Mouse (Mus musculus) regulatory T cell (primary cell): ENCODE data around the gene Slc38a6.

ENCODE experiments used
- in situ Hi-C: fragments of 300-600 bp; cut with MboI, MseI; formaldehyde crosslinking; loops from one replicate; pipeline ENCODE4 v1.15.1; 2025; ENCODE audit warnings: high pct_unique_total_duplicates

Slc38a6 gene

DNA sequence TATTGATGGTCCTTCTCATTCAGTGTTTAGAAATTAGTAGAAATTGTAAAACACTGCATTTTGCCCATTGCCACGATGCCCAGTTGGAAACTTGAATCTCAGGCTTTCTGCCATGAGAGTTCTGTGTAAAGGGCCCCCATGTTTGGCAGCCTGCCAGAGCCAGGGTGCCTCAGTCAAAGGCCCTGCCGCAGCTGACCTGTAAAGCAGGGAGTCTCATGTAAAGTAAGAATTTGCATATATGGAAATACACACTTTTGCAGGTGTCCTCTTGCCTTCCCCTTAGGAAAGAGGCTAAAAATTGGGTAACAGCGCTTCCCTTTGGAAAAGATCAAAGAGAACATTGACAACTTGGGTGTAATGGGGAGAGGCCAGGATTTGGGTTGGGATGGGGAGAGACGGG lies 67.9 kb downstream of the Slc38a6 start:
- in situ Hi-C loops = loop anchor here (10.0 kb wide), 1 partner anchor 1260 kb away; no protein-coding TSS in a partner anchor

DNA sequence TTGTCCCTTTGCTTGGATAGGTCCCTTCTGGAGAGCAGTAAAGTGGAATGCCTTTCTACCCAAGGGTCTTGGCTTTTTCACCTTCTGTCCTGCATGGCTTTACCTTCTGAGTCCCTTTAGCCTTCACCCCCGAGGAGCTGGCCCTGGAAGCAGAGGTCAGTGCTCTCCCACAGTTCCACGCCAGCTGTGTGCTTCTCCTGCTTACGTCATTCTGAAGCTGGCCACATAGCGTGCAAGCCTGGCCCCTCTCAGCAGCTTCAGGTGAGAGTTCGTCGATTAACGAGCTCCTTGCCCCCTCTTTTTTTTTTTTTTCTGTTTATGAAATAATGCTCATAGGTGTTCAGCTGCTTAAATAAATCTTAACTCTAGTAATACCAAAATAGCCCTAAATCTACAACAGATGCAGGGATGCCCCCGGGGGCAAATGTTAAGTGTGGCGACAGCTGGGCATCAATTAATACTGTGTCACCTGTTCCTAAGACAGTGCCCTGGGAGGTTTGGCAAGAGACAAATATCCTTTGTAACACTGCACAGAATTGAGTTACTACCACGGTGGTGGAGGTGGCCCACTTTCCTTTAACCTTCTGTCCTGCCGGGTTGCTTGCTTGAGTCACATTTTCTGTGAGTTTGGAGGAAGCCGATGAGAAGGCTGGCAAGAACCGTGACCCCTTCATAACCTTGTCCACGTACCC lies 68.7 kb downstream of the Slc38a6 start:
- in situ Hi-C loops = loop anchor here (10.0 kb wide), 1 partner anchor 1260 kb away; no protein-coding TSS in a partner anchor

DNA sequence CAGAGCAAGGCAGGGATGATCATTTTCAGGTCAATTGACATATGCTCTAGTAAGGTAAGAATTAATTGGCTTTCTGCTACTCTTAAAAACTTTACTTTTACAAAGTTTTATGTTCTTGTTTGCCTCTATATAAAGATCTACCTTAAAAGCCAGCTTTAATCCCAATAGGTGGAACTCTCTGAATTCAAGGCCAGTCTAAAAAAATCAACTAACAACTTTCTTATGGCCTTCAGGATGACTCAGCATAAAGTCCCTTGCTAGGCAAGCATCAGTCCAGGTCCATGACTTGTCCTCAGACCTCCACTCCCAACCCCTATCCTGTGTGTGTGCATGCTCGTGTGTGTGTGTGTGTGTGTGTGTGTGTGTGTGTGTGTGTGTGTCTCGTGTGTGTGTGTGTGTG lies 70.1 kb downstream of the Slc38a6 start:
- in situ Hi-C loops = loop anchor here (10.0 kb wide), 1 partner anchor 1262 kb away; no protein-coding TSS in a partner anchor

DNA sequence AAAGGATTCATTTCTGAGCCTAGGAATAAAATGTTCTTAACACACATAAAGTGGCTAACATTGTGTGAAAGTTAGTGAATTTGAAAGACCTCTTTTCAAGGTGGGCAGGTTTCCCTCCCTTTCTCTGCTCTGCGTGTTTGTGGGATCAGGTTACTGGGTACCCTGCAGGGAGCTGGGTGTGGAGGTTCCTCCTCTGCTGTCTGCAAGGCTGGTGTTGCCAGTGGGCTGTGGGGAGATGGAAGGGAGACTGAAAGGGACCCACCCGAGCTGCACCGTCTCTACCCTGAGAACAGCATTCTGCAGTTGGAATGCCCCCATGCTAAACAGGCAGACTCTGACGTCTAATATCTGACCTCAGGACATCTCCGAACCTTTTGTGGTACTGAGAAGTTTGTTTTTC lies 70.7 kb downstream of the Slc38a6 start:
- in situ Hi-C loops = loop anchor here (10.0 kb wide), 1 partner anchor 1263 kb away; no protein-coding TSS in a partner anchor

DNA sequence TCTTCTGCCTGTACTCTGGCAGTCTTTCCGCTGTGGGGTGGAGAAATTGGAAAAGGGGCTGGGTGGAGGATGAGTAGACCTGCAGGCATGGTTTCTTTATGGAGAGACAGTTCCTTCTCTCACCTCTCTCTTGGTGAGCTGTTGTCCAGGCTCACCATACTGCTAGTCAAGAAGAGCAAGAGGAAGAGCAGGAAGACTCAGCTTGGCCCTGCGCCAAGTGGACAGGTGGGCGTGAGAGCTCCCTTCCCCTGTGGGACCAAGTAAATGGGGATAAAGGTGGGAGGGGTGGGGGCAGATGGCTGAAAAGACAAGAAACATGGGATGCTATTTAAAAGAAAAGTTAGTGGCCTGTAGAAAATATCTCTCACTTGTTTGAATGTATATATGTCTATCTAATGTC lies 71.2 kb downstream of the Slc38a6 start:
- in situ Hi-C loops = loop anchor here (10.0 kb wide), 1 partner anchor 1263 kb away; no protein-coding TSS in a partner anchor

DNA sequence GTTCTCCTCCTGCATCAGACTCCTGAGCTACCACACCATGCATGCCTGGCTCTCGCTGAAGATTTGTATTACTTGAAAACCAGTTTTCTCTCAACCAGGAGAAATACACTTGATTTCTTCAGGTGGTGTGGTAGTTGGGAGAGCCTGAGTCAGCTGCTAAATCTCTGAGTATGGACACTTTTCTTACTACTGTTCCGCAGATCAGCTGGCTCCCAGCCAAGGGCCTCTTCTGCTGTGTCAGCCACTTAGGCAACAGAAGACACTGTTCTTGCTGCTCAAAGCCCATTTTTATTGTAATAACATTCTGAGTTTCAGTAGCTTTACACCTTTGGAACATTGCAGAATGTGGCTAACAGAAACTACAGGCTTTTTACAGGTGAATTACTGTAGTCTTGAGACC lies 72.1 kb downstream of the Slc38a6 start:
- in situ Hi-C loops = loop anchor here (10.0 kb wide), 1 partner anchor 1264 kb away; no protein-coding TSS in a partner anchor

DNA sequence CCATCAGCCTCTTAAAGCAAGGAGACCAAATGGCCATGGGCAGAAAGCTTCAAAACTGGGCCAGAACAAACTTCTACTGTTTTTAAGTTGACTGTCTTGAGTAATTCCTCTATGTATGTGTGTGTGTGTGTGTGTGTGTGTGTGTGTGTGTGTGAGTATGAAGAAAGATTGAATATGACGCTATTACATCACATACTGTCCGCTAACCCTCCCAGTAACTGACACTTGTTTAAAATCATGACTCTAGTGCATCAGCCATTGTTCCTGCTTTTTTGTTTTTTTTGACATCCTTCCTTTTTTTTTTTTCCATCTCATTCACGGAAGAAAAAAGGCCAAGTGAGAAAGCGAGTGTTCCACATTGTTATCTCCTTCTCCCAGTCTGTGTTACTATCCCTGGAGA lies 72.9 kb downstream of the Slc38a6 start:
- in situ Hi-C loops = loop anchor here (10.0 kb wide), 1 partner anchor 1265 kb away; no protein-coding TSS in a partner anchor

DNA sequence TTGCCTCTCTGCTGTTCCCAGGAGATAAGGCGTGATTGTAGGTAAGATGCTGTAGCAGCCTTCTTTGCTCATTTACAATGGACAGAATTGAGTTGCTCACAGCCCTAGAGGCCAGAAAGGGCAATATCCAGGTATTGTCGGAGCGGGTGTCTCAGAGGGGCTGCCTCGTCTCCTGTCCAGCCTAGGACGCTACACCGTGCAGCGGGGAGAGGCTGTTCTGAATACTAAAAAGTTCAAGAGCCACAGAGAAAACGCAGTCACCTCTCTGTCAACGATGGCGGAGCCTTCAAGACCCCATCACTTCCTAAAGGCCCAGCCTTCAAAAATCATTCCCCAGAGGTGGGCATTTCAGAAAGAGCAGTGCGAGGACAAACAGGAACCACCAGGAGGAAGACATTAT lies 74.6 kb downstream of the Slc38a6 start:
- in situ Hi-C loops = no loop called here

DNA sequence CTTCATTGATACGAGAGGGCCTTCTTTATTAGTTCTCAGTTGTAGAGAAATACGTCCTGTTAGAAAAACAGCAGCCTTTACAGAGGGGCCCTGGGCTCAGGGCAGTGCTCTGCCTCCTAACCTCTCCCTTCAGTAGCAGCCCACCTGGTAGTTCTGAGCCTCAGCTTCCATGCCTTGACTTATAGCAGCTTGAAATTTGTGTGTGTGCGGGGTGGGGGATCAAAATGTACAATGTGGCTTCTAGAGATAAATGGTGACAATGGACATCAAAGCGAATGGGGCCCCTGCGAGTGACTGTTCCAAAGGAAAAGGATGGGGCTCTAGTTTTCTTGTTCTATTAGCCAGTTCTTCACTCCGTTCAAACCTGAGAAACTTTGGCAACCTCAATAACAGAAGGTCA lies 76.8 kb downstream of the Slc38a6 start:
- in situ Hi-C loops = no loop called here

DNA sequence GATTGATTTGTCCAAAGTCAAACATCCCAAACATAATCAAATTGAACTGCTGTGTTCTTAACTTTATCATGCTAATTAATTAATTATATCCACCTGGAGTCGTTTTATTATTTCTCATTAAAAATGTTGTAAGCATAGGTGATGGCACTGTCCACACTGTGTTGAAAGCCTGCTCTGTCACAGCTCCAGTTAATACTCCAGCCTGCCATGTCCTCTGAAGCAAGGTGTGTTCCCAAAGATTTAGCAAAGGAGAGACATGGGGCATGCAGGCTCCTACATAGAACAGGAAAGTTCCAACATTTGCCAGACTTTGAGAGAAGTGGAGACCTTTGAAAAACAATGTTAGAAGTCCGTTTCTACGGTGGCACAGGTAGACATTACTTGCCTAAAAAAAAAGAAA lies 77.4 kb downstream of the Slc38a6 start:
- in situ Hi-C loops = no loop called here

DNA sequence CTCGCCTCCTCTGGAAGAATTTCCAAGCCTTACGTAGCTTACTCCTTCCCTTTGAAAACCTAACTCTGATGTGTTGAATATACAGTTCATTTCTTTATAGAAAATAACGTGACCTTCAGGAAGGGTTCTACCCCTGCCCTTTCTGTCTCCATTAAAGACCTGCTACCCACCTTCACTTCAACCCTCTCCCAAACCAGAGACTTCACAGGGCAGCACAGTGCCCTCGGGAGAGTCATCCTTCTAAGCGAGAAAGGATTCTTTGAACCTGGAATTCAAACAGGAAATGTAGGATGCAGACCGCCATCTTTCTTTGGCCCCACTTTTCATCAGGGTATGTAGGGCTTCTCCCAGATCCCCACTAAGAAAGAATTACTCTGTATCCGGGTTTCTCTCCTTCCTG lies 80.0 kb downstream of the Slc38a6 start:
- in situ Hi-C loops = no loop called here

DNA sequence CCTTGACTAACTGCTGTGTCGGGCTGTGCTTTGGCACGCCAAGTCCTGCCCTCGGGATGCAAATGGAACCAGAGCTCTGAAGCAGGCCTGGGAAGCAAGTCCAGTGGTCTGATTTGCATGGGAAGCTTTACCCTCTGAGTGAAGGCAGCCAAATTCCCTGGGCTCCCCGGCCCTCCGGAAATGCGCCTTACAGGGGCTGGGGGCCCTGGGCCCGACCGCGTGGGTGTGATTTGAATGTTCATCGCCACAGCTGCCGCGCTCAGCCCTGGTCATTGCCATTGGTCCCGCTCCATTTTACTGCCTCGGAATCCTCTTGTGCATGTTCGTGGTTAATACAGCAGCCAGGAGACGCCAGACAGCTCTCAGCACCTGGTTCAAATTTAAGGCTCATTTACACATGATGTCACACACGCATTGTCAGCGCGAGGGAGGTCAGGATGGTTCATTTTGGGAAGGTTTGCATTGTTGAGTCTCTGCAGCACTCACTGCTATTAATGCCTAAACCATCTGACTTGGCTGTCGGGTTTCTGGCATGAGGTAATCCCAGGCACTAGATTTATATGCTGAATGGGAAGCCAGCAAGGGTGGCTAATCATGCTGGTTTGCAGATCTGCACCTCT lies 81.0 kb downstream of the Slc38a6 start:
- in situ Hi-C loops = no loop called here

DNA sequence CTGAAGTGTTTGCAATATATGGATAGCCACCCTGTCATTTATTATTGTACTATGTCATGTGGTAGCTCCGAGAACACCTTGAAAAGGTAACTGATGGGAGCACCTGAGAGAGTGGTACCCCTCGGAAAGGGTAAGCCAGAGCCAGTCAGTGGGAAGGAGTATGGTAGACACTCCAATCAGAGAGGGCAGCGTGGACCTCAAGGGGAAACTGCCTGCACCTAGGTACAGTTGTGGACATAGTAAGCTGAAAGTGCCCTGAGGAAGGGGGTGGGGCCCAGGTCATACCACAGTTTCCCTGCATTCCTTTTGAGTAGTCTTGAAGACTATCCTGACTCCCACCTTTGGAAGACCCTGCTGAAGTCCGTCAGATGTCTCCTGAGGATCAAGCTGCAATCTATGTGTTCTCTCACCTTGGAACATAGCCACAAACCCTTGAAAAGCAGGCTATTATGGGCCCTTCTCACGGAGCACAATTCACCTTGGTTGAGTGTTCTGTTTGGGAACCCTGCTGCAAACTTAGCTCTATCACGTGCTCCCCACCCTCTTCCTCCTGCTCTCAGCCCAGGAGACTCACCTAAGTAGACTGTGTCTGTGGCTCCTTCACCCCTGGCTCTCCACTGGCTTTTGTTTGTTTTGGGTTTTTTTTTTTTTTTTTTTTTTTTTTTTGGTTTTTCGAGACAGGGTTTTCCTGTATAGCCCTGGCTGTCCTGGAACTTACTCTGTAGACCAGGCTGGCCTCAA lies 82.5 kb downstream of the Slc38a6 start:
- in situ Hi-C loops = no loop called here

DNA sequence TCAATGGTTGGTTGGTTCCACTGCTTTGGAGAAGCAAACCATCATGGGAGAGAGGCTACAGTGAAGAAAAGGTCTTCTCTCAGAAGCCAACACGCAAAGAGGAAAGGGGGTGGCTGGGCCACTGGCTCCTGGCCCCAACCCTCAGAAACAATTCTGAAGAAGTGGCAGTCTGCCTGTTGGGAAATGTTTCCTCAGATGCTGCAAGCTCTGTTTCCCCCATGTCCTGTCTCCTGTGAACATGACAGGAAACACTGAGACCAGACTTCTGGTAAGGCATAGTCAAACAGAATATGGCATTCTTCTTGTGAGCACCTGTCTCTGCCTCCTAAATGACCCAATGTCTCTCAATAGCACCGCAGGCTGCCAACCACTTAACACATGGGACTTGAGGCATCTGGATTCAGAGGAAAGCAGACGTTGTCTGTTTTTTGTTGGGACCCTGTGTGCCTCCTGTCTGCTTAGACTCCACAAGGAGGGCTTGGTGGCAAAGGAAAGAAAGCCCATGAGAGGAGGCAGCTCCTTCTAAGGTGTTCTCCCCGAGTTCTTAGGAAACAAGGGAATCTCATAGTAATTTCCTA lies 83.9 kb downstream of the Slc38a6 start:
- in situ Hi-C loops = no loop called here

DNA sequence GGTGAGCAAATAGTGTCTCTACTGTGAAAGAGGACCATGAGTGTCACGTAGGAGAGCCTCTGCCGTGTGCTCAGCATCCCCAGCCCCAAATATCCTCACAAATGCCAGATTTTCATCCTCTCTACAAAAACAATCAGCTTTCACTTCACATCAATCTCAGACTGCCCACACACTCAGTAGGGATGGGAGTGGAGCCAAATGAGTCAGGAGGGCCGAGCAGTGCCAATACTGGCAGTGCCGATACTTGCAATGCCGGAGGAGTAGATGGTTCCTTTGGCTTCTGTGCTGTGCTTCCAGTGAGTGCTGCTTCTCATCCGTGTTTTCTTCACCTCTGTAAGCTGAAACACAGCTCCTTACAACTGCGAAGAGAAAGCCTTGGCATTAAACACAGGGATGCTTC lies 84.6 kb downstream of the Slc38a6 start:
- in situ Hi-C loops = no loop called here

DNA sequence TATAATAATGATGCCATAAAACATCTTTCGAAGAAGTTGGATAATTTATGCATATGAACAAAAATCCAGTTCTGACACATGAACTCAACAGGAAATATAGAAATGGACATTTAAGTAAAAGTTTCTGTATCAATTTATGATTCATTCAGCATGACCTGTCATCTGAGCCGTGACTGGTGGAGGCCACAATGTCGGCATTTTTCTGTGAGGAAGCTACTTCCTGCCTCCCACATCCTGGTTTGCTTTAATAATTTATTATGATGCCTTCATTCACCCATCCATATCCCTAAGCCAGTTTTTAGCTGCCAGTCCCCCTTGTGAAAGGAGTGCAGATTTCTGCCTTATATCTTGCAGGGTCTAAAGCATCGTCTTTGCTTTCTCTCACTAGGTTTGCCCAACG lies 91.4 kb downstream of the Slc38a6 start:
- in situ Hi-C loops = no loop called here

DNA sequence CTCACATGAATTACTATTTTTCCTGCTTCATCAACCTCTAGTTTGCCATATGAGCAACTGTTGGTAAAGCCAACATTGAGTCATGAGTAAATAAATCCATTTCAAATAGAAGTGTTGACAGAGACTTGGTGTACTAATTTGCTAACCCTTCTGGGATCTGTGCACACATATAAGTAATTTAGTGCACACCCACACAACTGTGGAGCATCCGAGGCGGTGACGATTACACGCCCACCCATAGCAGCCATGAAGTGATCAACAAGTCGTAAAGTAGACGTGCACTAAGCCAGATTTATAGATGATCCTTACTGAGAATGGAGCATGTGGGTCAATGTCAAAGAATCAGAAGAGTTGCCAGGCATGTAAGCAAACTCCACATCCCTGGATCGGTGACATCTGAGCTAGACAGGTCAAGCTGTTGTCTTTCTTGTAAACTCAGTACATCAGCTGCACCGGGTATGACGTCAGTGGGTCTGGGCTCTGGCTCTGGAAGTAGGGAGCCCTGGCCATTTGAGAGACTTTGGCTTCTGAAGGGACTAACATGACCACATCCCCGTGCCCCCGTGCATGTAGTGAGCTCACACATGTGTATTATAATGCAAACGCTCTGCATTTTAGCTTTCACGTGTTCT lies 92.3 kb downstream of the Slc38a6 start:
- in situ Hi-C loops = no loop called here

DNA sequence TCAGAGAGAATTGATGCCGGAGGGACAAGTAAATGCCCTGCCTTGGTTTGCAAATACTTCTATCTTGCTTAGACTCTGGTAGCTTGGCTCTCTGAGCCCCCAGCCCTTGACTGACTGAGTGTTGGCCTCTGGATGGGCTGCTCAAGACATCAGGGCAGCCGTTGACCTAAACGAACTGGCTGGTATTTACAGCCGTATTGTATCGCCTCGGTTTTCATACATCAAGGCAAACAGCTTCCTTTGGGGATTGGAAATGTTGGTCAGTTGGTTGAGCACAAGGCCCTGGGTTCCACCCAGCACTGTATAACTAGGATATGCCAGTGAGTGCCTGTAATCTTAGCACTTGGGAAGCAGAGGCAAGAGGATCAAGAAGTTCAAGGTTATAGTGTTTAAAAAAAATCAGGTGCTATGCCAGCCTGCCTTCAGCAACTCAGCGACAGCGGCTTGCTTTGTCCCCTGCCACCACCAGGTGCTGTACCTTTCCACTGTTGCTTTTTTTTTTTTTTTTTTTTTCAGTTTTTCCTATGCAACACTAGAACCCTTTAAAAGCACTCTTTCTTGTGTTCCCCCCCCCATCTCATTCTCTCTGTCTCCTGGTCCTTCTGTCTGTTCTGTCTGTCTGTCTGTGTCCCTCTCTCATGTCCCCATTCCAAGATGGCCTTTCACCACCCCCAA lies 94.2 kb downstream of the Slc38a6 start:
- in situ Hi-C loops = no loop called here

DNA sequence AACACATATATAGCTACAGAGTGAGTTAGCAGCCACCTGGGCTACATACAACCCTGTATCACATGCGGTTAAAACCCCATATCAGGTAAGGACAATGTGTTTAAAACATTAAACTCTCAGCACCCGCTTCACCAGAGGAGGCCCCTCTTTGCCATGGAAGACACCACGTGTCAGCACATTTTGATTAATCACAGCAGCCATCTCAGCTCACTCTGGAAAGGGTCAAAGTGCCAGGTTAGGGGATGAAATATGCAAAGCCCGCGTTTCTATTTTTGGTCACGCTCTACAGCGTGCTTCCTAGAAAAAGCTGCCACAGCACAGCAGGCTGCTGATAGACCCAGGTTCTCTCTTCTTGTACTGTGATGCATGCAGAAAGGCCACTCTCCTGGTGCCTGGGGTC lies 94.9 kb downstream of the Slc38a6 start:
- in situ Hi-C loops = no loop called here

DNA sequence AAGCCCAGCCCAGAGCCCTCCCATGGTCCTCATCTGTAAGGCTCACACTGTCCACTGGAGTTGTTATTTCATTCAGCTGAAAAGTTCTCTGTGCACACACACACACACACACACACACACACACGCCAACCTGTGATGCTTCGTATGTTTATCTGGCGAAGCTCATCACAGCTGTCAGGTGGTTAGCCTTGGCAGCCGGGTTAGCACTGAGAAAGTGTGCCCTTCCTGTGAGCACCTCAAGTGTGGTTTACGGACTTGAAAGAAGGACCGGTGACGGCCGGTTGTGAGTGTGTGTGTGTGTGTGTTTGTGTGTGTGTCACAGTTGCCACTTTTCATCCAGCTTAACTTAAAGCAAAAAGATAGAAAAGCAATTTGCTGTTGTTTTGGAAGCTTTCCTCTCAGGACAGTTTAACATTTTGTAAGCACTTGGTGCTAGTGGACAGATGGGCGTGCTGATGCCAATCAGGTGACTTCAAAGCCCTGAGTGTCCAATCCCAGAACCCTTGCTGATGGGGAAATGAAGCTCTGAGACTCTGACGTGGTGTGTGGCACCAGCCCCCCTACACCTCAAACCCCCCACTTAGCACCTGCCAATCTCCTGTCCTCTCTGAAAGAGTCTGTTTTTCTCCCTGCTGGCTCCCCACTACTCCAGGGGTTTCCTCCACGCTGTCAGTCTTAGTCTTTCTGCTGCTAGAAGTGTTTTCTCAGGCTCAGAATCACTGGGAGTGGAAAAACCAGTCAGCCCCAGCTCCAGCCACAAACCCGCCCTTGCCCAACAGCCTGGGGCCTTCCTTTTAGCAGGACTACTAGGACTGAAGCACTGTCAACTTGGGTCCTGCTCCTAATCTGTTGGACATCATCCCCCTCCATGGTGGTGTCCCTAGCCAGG lies 96.0 kb downstream of the Slc38a6 start:
- in situ Hi-C loops = no loop called here
